Mouse (Mus musculus): ENCODE measurements at regions not wholly inside any gene's neighbourhood (a gene's known extent, or its start where the extent isn't known, plus 50 kb on each side); places are given as distances from the start of the nearest gene placed in this dataset.

GRCm38 (mm10) chr4:87501791-87502190, 271.5 kb upstream of the Slc24a2 start:
- no peak for DNase-seq (ENCODE audit: low read depth, low spot score)

GRCm38 (mm10) chr4:87500441-87500840, 270.2 kb upstream of the Slc24a2 start:
- no peak for DNase-seq (ENCODE audit: low read depth, low spot score)

- DNase-seq (ENCODE audit: low read depth, low spot score), result no peak
Observed at GRCm38 (mm10) chr4:87487798-87488197, 257.5 kb upstream of the Slc24a2 start.

GRCm38 (mm10) chr4:87475537-87475936, 245.3 kb upstream of the Slc24a2 start:
- no peak for DNase-seq (ENCODE audit: low read depth, low spot score)

GRCm38 (mm10) chr4:87473331-87474039, 243.2 kb upstream of the Slc24a2 start:
- DNase-seq (ENCODE audit: low read depth, low spot score), result peak; percentile 15

GRCm38 (mm10) chr4:87472787-87473186, 242.5 kb upstream of the Slc24a2 start:
- DNase-seq (ENCODE audit: low read depth, low spot score), result peak; percentile 87

GRCm38 (mm10) chr4:87471385-87471784, 241.1 kb upstream of the Slc24a2 start:
- no peak for DNase-seq (ENCODE audit: low read depth, low spot score)

GRCm38 (mm10) chr4:87467600-87467999, 237.3 kb upstream of the Slc24a2 start:
- no peak for DNase-seq (ENCODE audit: low read depth, low spot score)

- no peak for DNase-seq (ENCODE audit: low read depth, low spot score)
Observed at GRCm38 (mm10) chr4:87467018-87467417, 236.7 kb upstream of the Slc24a2 start.

- no peak for DNase-seq (ENCODE audit: low read depth, low spot score)
Observed at GRCm38 (mm10) chr4:87461181-87461912, 231.1 kb upstream of the Slc24a2 start.

GRCm38 (mm10) chr4:87455863-87456578, 225.7 kb upstream of the Slc24a2 start:
- peak; percentile 23 for DNase-seq (ENCODE audit: low read depth, low spot score)

- DNase-seq (ENCODE audit: low read depth, low spot score), result no peak
Observed at GRCm38 (mm10) chr4:87452122-87452521, 221.8 kb upstream of the Slc24a2 start.

GRCm38 (mm10) chr4:87451251-87451650, 221.0 kb upstream of the Slc24a2 start:
- no peak for DNase-seq (ENCODE audit: low read depth, low spot score)

- DNase-seq (ENCODE audit: low read depth, low spot score), result no peak
Observed at GRCm38 (mm10) chr4:87448338-87448737, 218.1 kb upstream of the Slc24a2 start.

- no peak for DNase-seq (ENCODE audit: low read depth, low spot score)
Observed at GRCm38 (mm10) chr4:87446856-87447255, 216.6 kb upstream of the Slc24a2 start.

- DNase-seq (ENCODE audit: low read depth, low spot score), result no peak
Observed at GRCm38 (mm10) chr4:87434136-87434535, 203.9 kb upstream of the Slc24a2 start.

GRCm38 (mm10) chr4:87428374-87428773, 198.1 kb upstream of the Slc24a2 start:
- peak; percentile 40 for DNase-seq (ENCODE audit: low read depth, low spot score)

GRCm38 (mm10) chr4:87424066-87424465, 193.8 kb upstream of the Slc24a2 start:
- no peak for DNase-seq (ENCODE audit: low read depth, low spot score)

GRCm38 (mm10) chr4:87422588-87422987, 192.3 kb upstream of the Slc24a2 start:
- no peak for DNase-seq (ENCODE audit: low read depth, low spot score)

GRCm38 (mm10) chr4:87403354-87403753, 173.1 kb upstream of the Slc24a2 start:
- peak; percentile 14 for DNase-seq (ENCODE audit: low read depth, low spot score)

- no peak for DNase-seq (ENCODE audit: low read depth, low spot score)
Observed at GRCm38 (mm10) chr4:87402173-87402556, 171.9 kb upstream of the Slc24a2 start.

Measured in ZHBTc4 (cell line).